Mouse (Mus musculus) kidney, postnatal 14 days (tissue): Measurements from ENCODE around the gene Hdhd3.
"Not testable (repeated sequence)": the region's sequence is repeated elsewhere in the genome, so short reads cannot be mapped to it uniquely, and the experiment has no call there.

Experiments
- DNase-seq: peaks from one replicate; pipeline ENCODE4 v3.0.0; 2022; ENCODE audit warnings: mixed read lengths

The Hdhd3 gene

DNA sequence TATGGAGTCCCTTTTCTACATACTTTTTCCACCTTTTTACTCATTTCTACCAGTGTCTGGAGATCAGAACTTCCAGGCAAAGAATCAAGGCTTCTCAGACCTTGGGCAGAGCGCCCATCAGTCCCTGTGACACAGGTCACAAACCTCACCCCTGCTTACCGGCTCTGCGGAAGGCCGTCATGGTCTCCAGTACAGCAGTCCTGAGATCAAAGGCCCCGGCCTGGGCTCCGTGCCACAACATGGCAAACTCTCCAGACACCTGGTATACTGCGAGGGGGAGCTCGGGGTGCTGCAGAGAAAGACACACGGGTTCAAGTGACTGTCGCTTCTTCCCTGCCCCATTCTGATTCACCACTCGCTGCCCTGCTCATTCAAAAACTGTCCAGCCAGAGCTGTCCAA lies 6.7 kb upstream of the Hdhd3 start:
- DNase-seq, result peak; percentile 88

DNA sequence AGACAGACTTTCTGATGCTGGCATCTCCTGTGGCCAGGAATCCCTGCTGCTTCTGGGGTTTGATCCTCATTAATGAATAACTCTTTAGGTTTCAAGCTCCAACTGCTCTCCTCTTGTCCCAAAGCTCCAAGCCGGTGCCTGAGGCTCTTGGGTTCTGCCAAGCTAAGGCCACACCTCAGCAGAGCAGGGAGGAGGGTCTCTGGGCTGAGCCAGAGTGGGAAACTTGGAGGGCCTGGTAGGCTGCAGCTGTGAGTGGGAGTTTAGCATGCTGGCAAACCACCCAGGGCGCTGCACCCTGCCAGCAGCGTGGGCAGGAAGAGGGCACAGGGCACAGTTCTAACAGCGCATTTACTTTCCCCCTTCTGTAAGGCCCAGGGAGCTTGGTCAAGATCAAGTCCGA lies 5.6 kb upstream of the Hdhd3 start:
- peak; percentile 63 for DNase-seq

DNA sequence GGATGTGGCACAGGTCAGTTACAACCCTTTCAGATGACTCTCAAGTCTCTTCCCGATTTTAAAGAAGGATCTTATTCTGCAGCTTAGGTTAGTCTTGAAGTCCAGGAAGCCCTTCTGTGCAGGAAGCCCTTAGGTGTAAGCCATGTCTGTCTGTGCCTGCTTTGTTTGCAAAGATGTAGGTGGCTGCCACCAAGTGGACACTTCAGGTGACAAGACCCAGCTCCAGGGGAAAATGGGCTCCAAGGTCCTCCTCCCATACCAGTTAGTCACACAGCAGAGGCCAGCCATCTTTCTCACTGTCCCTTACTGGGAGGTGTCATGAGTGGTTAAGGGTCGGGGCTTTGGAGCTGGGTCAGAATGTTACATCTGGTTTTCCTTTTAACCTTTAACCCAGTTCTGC lies 3.5 kb upstream of the Hdhd3 start:
- peak; percentile 70 for DNase-seq

DNA sequence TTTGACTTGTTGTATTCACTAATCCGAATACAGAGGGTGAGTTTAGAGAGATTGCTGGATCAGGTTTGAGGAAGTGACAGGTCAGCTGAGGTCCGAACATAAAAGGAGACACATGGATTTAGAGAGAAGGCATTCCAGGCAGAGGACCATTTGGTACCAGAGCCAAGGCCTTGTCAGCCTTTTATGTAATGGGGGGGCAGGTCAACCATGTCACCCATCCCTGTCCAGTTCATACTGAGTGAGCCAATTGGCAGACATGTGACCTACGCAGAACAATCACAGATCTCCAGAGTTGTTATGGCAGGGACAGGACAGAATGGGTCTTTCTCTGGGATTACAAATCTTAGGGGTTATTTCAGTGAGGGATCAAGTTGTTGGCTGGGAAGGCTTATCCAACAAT lies 2.7 kb upstream of the Hdhd3 start:
- DNase-seq, result no peak

DNA sequence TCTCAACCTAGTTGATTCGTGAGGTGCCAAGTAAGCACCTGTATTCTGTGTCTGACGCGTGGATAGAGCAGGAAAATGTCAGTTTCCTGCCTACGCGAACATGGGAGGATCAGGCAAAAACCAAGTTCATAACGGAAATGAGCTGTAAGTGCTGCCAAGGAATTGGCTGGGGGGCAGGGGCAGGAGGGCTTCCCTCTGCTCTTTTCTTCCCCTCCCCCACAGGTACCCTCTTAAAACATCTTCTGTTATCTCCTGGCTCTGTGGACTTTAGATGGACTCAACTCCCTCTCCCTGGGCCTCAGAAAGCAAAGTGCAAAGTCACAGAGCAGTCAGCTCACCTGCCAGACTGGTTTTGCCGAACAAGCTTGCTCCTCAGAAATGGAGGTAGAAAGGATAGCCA lies 298 bp downstream of the Hdhd3 start:
- DNase-seq, result peak; percentile 58

DNA sequence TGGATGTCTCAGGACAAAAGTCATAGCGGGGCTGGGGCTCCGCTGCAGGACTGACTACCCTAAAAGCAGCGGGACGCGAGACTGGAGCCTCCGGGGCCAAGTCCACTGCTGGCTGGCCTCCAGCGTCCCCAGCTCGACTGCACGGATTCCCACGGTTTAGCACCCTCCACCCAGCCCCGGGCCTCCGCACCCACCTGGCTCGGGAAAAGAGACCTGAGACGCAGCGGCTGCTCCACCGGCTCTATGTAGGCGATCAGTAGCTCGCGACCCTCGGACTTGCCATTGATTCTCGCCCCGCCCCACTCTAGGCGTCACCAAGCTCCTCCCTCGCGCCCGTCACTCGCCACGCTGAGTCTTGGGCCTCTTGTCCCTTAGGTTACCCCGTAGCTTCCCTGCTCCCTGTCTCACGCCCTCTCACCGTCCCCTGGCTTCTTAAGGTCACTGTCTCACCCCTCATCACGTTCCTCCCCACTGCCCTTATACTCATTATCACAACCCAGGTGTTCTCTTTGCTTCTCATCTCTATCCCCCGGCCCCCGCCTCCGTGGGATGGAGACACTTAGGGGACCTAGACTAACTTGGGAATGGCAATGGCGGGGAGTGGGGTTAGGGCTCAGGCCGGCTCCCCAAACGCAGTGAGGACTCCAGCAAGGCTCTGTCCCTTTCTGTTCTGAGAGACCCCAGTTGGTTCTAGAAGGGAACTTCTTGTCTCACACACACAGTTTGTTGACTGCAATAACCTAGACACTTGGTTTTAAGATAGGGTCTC lies 1.1 kb downstream of the Hdhd3 start:
- peak; percentile 94 for DNase-seq

DNA sequence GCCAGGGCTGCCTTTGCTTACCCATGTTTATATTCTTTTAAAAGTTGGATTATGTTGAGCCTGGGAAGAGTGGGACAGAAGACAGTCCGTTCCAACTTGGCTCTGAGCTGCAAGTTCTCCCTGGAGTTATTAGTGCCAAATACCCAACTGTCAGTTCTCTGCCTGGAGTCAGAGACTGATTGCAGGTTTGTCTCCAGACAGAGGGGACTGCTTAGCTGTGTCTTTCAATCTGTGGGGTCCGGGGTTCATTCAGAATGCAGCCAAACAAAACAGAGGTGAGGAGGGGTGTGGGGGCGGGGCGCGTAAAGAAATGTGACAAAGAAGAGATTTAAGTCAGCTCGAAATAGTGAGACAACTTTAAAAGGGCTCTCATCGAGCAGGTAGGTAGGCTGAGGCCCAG lies 1.7 kb downstream of the Hdhd3 start:
- DNase-seq, result no peak

DNA sequence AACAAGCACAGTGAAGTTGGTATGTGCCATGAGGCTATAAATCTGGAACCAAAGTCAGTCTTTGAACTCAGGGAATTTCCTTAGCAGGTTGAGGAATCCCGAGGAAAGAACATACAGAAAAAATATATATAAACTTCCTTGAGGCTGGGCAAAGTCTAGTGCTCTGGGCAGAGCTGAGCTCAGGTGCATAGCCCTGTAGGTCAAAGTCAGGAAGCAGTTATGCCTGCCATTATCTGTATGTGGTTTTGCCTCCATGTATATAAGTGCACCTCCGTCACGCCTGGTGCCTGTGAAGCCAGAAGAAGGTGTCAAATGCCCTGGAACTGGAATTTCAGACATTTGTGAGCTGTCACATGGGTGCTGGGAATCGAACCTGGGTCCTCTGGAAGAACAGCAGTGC lies 2.5 kb downstream of the Hdhd3 start:
- DNase-seq, result no peak

DNA sequence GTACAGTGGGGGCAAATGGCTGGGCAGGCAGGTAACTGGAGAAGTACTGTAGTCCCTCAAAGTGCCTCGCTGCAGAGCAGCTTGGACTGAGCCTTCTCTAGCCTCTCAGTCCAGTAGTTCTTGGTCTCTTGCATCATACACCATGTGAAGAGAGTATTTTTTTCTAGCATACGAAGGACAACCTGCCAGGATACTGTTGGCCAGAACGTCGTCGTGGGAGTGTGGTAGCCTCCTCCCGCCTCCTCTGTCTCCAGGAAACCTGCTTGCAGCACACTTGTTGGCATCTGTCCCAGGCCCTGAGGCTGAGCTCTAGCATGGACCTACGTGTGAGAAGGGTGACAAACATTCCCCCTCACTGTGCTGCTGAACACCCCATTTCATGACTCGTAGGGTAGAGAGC lies 6.5 kb downstream of the Hdhd3 start:
- DNase-seq, result peak; percentile 79

DNA sequence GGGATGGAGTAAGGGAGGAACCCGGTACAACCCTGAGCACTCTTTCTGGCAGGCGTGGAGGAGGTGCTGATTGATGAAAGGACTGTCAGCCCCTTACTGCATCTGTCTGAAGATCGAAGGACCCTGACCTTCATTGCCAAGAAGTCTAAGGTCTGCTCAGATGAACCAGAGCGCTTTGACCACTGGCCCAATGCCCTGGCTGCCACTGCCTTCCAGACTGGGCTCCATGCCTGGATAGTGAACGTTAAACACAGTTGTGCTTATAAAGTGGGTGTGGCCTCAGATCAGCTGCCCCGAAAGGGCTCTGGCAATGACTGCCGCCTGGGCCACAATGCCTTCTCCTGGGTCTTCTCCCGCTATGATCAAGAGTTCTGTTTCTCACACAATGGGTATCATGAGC lies 7.3 kb downstream of the Hdhd3 start:
- peak; percentile 80 for DNase-seq

DNA sequence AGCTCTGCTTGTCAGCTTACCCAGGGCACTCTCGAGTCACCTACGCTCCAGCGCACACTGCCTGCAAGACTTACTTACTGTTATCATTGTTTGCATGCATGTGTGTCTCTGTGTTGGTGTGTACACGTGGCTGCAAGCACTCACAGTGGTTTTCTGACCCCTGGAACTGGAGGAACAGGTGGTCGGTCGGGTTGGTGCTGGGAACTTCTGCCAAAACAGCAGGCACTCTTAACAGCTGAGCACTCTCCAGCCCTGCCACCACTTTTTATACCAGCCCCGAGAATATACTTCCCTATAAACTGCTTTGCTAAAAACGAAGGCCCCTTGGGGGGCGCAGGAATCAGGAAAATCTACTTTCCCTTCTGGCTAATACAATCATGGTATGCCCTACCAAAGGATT lies 9.0 kb downstream of the Hdhd3 start:
- no peak for DNase-seq

DNA sequence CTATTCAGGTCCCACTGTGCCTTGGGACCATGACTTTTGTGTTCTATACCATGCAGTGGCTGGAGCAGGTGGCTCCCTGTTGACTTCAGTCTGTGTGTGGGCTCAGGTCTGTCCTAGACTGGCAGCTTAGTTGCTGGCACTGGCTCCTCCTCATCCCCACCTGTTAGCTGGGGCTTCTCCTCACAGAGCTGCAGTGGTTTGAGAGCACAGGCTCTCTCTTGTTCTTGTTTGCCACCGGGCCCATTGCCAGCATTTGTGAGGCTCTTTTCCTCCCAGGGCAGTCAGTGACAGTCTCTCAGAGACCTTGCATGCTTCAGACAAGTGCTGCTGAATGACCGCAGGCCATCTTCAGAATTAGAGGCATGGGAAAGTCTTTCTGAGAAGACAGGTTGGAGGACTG lies 10.6 kb downstream of the Hdhd3 start:
- no peak for DNase-seq

DNA sequence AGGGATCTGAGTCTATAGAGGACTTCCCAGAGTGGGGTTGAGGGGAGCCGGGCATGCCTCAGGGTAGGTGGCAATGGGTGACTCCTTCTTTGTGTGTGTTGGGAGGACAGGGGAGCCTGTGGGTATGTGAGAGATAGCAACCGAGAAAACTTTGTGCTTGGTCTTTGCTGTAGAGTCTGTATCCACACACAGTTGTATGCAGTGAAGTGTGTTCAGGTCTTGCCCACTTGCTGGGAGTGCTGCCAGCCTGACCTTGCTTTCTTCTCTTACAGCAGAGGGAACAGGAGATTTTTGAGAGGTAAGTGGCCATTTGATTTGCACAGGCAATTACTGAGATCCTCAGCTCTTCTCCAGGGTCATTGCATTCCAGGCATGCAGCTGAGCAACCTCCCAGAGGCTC lies 15.4 kb downstream of the Hdhd3 start:
- DNase-seq, result no peak

DNA sequence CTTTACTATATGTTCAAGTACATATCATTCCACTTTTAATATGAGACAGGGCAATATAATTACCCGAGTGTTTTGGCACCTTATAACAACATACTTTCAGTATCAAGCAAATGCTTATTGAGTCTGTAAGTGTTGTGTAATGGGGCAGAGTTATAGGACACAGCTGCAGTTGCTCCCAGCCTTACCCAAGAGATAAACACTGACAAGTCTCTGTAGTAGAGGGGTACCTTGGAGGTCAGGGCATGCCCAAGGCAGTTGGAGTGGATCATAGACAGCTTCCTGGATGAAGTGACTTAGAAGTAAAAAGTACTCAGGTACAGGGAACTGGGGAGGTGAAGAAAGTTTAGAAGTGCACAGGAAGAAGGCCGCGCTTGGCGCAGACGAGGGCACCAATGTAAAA lies 16.1 kb downstream of the Hdhd3 start:
- DNase-seq, result no peak

DNA sequence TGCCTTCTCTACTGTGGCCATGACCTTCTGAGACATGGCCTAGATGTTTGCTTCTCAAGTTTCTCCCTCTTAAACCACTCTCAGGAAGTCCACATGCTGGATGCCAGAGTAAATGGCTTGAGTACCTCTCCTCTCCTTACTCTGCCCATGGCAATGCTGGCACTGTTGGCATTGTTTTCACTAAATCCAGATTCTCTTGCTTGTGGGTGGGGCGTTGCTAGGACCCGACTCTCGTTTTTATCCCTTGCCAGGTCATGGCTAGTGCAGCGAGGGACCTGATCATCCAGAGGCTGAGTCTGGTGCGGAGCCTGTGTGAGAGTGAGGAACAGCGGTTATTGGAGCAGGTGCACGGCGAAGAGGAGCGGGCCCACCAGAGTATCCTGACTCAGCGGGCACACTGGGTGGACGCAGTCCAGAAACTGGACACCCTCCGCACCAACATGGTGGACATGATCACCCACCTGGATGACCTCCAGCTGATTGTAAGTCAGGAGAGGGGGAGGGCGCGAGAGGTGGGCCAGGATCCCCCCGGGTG lies 17.0 kb downstream of the Hdhd3 start:
- DNase-seq, result no peak

DNA sequence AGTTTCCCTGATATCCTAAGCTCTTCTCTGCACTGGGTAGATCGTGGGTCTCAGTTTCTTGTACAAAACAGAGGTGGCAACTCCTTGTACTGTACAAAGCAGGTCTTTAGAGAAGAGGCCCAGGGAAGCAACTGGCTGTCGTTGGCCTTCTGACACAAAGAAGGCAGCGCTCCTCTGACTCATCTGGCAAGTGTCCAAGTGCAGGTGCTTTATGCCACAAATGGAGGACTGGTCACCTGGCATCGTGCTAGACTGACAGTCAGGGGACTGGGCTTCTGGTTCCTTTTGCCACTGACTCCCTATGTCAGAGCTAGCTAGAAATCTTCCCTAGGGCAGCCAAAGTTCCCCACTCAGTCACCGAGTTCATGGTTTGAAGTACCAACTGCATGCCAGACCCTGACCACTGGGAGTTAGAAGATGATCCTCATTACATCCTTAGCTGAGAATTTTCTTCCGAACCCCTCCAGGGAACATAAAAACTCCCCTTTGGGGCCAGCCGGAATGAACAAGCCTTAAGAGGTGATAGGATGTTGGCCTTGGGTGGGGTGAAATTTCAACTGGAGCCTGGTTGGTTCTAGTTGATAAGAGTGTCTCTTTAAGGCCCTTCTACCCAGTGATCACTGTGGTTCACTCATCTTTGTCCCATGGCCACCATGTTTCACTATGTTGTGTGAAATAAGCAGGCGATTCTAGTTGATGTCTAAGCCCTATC lies 17.7 kb downstream of the Hdhd3 start:
- no peak for DNase-seq

DNA sequence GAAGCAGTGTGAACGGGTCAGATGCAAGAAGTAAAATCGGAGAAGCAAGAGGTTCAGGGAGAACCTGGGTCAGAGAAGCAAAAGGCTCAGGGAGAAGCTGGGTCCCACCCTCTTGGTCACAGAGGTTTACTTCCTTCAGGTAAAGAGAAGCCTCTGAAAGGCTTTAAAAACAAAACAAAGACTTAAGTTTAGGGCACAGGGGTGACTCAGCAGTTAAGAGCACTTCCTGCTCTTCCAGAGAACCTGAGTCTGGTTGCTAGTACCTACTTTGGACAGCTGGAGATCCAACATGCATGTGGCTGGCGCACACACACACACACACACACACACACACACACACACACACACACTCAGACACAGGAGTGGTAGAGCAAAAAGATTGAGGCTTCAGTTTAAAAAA lies 18.3 kb downstream of the Hdhd3 start:
- no peak for DNase-seq

DNA sequence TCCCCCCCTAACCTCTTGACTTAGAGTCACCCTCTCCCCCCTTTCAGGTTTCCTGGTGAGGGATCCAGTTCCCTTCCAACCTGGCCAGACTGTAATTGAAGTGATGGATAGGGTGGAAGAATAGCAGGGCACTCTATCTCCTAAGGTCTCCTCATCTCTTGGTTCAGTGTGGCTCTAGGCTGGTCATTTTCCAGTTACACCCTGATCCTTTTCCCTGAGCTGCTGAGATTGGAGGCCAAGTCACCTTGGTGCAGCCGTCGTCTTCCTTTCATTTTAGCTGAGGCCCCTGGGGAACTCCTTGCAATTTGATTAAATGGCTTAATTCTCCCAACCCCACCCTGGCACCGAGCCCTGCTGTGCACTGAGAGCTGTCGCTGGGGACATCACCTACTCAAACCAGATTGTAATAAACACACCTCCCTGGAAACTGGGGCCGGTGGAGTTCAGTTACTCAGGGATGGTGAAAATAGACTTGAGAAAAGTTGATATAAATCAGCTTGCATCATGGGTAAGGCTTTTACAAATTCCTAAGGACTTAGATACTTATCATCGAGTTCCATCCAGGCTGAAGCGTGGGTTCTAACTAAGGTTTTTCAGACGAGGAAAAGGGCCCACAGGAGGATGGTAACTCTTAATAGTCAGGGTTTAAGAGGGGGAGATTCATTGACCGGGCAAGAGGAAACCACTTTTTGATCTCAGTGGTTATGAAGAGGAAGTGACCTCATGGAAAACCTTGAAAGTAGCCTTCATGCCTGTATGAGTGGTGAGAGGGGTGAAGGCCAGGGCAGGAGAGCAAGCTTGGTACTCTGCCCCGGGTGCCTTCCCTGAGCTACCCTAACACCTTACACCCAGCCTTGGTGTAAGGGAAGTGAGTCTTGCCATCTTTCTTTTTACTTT lies 22.3 kb downstream of the Hdhd3 start:
- peak; percentile 34 for DNase-seq

DNA sequence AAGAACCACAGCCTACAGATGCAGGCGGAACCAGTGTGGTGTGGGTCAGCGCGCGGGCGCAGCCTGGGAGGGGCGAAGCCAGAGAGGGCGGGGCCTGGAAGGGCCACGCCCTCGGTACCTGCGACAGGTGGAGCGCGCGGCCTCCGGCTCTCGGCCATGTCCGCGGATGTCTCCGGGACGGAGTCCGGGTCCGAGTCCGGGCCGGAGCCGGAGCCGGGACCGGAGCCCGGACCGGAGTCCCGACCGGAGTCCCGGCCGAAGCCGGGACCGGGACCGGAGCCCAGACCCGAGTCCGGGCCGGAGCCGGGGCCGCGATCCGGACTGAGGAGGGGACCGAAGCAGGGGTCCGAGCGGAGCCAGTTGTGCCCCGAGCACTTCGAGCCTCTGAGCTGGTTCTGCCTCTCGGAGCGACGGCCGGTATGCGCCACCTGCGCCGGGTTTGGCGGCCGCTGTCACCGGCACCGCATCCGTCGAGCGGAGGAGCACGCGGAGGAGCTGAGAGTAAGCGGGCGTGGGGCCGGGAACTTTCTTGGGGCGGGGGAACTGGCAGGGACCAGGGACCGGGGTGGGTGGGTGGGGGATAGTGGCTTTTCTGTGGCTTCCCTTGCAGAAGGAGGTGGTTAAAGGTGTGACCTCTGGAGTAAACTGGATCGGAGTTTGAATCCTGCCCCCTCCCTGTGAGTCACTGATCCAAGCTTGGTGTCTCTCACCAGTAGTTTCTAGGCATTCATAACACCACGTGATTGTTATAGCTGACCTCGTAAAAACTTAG lies 23.1 kb downstream of the Hdhd3 start, which contains the start of gene Bspry:
Bspry (plus strand) TSS at position 117 of the 772 bp plus-strand sequence.
- DNase-seq, result peak; percentile 88

DNA sequence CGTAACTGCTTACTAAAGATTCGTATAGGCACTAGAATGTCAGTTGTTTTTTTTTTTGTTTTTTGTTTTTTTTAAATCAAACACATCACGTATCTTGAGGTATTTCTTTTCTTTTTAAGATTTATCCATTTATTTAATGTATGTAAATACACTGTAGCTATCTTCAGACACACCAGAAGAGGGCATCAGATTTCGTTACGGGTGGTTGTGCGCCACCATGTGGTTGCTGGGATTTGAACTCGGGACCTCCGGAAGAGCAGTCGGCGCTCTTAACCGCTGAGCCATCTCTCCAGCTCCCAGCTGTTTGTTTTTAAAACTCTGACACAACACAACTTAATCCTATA lies 23.7 kb downstream of the Hdhd3 start:
- DNase-seq, result not testable (repeated sequence)

DNA sequence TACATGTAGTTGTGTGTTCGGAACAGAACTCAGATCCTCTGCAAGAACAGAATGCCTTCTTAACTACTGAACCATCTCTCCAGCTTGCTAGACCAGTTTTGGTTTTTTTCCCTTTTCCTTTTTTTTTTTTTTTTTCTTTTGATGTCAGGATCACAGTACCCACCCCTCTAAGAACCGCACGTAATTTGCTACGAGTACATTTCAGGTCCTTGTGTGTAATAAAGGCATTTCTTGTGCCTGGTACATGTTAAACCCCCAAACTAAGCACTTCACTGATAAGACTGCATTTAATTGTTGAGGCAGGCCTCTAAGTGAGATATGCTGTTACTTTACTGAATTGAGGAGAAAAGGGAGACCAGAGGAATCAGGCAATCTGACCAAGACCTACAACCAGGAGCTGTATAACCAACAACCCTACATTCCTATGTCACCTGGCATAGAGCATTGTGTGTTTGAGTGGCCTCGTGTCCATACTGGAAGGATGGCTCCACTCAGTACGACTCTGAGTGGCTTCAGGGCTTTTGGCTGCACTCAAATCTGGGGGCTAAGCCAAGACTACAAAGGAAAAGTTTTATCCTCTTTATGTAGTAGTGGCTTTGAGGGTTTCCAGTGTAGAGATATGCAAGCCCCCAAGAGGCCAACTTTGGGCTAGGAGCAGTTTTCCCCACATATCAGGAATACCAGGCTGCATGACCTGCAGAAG lies 25.6 kb downstream of the Hdhd3 start:
- DNase-seq, result no peak

DNA sequence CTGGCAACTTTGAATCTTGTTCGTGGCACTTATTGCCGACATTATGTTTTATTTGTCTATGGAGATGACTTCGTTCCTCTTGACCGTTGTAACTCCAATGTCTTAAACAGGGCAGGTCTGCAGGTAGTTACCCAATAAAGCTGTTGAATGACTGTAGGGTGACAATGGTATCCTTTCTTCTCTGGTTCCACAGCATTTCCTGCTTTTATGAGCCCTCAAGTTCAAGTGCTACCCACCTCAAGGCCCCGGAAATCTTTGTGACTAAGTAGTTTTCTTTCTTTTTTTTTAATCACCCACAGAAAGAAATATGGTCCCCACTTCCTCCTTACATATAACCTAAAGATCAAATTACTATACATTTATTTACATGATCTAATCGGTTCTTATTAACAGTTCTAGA lies 27.5 kb downstream of the Hdhd3 start:
- DNase-seq, result no peak
